Mouse (Mus musculus) E14TG2a.4 (cell line): ENCODE results near the gene Trmt112.

Experiments
- H3K27me3 ChIP-seq: 2 replicates; pipeline ENCODE4 v1.6.1; 2014; ENCODE audit warnings: low read length, control low read depth; ENCODE audit not compliant: insufficient read depth
- H3K36me3 ChIP-seq: 2 replicates; pipeline ENCODE4 v1.6.1; 2014; ENCODE audit warnings: low read length, control low read depth; ENCODE audit not compliant: insufficient read depth
- H3K4me1 ChIP-seq: replicated peaks from 2 replicates; pipeline ENCODE4 v1.6.1; 2014; ENCODE audit warnings: low read depth, low read length, control low read depth
- H3K4me3 ChIP-seq: replicated peaks from 2 replicates; pipeline ENCODE4 v1.5.1; 2014; ENCODE audit warnings: mild to moderate bottlenecking, low read length
- H3K9me3 ChIP-seq: 2 replicates; pipeline ENCODE4 v1.6.1; 2014; ENCODE audit warnings: low read length, control low read depth
- CTCF ChIP-seq: conservative IDR thresholded peaks from 2 replicates; pipeline ENCODE4 v1.5.1; 2014; ENCODE audit warnings: low read length
- NANOG ChIP-seq: IDR thresholded peaks from 2 replicates; pipeline ENCODE4 v1.6.1; 2014; ENCODE audit warnings: borderline replicate concordance, low read length, mixed read lengths
- POU5F1 ChIP-seq: IDR thresholded peaks from 2 replicates; pipeline ENCODE4 v1.6.1; 2014; ENCODE audit warnings: low read length, borderline replicate concordance

Trmt112 gene

DNA sequence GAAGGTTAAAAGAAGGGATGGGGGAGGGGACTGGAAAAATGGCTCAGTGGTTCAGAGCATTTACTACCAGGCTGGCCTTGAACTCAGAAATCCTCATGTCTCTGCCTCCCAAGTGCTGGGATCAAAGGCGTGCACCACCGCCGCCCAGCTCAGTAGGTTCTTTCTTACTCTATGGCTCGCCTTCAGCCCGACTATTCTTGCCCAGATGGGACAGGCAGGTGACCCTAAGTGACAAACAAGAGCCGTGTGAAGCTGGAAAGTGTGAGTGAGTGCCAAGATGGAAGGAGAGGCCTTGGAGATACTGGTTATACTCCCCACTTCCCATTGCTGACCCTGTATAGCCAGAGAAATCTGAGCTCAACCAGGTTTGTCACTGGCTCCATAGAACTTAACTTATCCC is 34.2 kb downstream of the Trmt112 start:
- H3K4me1 ChIP-seq = peaks cover 66% of the 10 kb centered on the region
- H3K4me3 ChIP-seq = no peak overlapping the region
- peaks cover 18% of the 10 kb centered on the region for H3K36me3 ChIP-seq
- TF ChIP-seq CTCF (no peak), NANOG (no peak), POU5F1 (no peak)
- no peaks in the 10 kb centered on the region for H3K27me3 ChIP-seq
- H3K9me3 ChIP-seq = no peaks in the 10 kb centered on the region

DNA sequence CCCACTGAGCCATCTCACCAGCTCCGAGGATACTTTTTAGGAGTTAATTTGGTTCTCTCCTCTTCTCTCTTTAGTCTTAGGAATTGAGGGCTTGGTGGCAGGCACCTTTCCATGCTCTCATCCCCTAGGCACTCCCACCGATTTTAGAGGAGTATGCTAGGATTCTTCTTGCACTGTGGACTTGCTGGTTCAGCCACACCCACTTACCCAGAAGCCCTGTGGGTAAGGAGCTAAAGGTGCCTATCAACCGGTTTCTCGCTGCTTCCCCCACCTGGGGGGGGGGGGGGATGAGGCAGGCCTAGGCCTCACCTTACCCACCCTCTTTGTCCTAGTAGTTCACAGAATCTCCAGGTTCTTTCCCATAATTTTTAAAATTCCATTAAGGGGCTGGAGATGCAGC is 38.2 kb downstream of the Trmt112 start:
- Histone ChIP-seq H3K27me3 (no peaks in the 10 kb centered on the region), H3K9me3 (no peaks in the 10 kb centered on the region), H3K4me1 (peaks cover 74% of the 10 kb centered on the region), H3K36me3 (peaks cover 32% of the 10 kb centered on the region), H3K4me3 (no peak overlapping the region)
- TF ChIP-seq POU5F1 = no peak
- no peak for TF ChIP-seq CTCF
- TF ChIP-seq NANOG = no peak

DNA sequence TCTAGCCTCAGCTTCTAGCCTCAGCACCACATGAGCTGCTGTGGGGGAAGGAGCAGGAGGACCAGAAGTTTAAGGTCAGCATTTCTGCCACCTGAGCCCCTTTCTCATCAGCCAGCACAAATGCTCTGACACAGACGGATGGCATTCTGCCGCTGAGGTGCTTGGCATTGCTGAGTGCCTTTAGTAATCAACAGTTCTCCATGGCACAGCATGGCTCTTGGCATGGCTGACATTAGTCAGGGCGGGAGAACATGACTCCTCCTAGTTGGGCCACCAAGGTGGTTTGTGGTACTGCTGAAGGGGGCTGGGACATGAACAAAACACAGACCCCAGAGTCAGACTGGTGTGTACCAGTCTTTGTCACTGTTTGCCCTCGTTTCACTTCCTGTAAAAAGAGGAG is 38.7 kb downstream of the Trmt112 start:
- H3K4me3 ChIP-seq = no peak overlapping the region

DNA sequence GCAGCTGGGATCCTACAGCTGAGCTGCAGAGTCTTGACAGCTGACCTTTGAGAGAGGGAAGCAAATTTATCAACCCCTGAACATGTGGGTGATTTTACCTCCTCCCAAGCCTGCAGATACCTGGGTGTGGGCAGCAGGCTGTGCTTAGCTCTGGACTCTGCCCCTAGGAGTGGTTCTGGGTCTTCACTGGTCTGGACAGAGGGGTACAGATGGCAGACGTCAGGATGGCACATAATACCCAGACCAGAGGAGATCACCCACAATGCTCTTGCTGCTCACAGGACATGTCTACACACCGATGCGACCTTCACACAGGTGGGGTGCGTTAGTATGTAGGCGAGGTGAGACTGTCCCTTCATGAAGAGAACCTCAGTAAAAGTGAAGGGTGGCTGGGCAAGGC is 40.0 kb downstream of the Trmt112 start:
- Histone ChIP-seq H3K36me3 (peaks cover 45% of the 10 kb centered on the region), H3K4me1 (peaks cover 80% of the 10 kb centered on the region), H3K4me3 (peak overlapping the region; percentile 88; the same call in 1 of the 2 replicates), H3K9me3 (no peaks in the 10 kb centered on the region), H3K27me3 (no peaks in the 10 kb centered on the region)
- TF ChIP-seq POU5F1 (no peak), CTCF (no peak), NANOG (no peak)

More for the DNA sequence above, 38.7 kb downstream of the Trmt112 start:
- Histone ChIP-seq H3K27me3 (no peaks in the 10 kb centered on the region), H3K36me3 (peaks cover 36% of the 10 kb centered on the region), H3K9me3 (no peaks in the 10 kb centered on the region), H3K4me1 (peaks cover 74% of the 10 kb centered on the region)
- no peak for TF ChIP-seq POU5F1
- TF ChIP-seq NANOG = no peak
- no peak for TF ChIP-seq CTCF

DNA sequence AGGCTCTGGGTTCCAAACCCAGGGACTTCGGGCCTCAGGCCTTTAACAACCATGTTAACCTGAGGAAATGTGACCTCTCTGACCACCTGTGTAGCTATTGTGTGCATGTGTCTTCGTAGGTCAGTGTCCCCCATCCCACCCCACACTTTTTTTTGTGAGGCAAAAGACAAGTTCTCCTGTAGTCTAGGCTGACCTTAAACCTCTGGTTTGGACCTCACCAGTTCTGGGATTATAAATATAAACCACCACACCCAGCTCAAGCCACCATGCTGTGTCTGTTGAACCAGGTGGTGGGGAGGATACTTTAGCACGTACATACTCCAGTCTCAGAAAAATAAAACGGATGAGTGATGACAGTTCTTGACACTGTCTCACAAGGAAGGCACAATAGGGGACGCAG is 40.5 kb downstream of the Trmt112 start:
- H3K4me3 ChIP-seq = peak overlapping the region; percentile 88
- H3K9me3 ChIP-seq = no peaks in the 10 kb centered on the region
- no peak for TF ChIP-seq NANOG
- TF ChIP-seq CTCF = no peak
- no peak for TF ChIP-seq POU5F1
- peaks cover 48% of the 10 kb centered on the region for H3K36me3 ChIP-seq
- H3K27me3 ChIP-seq = no peaks in the 10 kb centered on the region
- peaks cover 83% of the 10 kb centered on the region for H3K4me1 ChIP-seq

DNA sequence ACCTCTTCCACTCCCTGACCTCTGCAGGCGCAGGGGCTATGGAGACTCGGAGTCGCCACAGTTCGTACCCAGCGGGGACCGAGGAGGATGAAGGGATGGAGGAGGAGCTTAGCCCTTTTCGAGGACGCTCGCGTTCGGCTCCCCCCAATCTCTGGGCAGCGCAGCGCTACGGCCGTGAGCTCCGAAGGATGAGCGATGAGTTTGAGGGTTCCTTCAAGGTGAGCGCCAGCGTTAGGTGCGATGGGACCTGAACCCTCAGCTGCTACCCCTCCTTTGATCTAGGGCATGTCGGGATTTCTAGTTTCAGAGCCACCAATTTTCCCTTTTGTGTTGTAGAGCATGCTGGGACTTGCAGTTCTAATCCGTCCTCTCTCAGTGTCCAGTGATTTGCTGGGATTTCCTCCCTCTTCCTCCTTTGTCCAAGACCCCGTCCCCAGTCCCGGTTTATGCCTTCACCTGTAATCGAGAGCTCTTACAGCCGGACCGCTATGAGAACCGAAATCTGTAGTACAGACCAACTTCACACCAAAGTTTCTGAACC is 41.2 kb downstream of the Trmt112 start:
- Histone ChIP-seq H3K27me3 (no peaks in the 10 kb centered on the region), H3K36me3 (peaks cover 48% of the 10 kb centered on the region), H3K4me3 (peak overlapping the region; percentile 88), H3K9me3 (no peaks in the 10 kb centered on the region), H3K4me1 (peaks cover 84% of the 10 kb centered on the region)
- no peak for TF ChIP-seq NANOG
- no peak for TF ChIP-seq POU5F1
- TF ChIP-seq CTCF = no peak

GRCm38 (mm10) chr19:6951381-6951968 is 42.0 kb downstream of the Trmt112 start:
- Histone ChIP-seq H3K4me1 (peaks cover 85% of the 10 kb centered on the region), H3K36me3 (peaks cover 49% of the 10 kb centered on the region), H3K27me3 (no peaks in the 10 kb centered on the region), H3K9me3 (no peaks in the 10 kb centered on the region), H3K4me3 (peak overlapping the region; percentile 88)
- TF ChIP-seq CTCF (no peak), POU5F1 (no peak), NANOG (no peak)

- H3K36me3 ChIP-seq = peaks cover 56% of the 10 kb centered on the region
- TF ChIP-seq POU5F1 = no peak
- peaks cover 85% of the 10 kb centered on the region for H3K4me1 ChIP-seq
- no peaks in the 10 kb centered on the region for H3K27me3 ChIP-seq
- H3K4me3 ChIP-seq = peak overlapping the region; percentile 88
- no peaks in the 10 kb centered on the region for H3K9me3 ChIP-seq
Measured at GRCm38 (mm10) chr19:6951994-6952711, 42.7 kb downstream of the Trmt112 start.

- no peak for TF ChIP-seq POU5F1
- no peak for TF ChIP-seq CTCF
- TF ChIP-seq NANOG = no peak
- H3K27me3 ChIP-seq = no peaks in the 10 kb centered on the region
- peak overlapping the region; percentile 88 for H3K4me3 ChIP-seq
- H3K4me1 ChIP-seq = peaks cover 86% of the 10 kb centered on the region
- H3K36me3 ChIP-seq = peaks cover 61% of the 10 kb centered on the region
- no peaks in the 10 kb centered on the region for H3K9me3 ChIP-seq
Measured at GRCm38 (mm10) chr19:6952712-6953037, 43.2 kb downstream of the Trmt112 start.
